Mouse (Mus musculus) neural tube, embryonic 13.5 days (tissue): ENCODE results near the gene Iqsec2. TPM values are rescaled to one million over a fixed set of nuclear protein-coding genes. Genes with fewer than 3 reads are reported as not detected.
A peak's percentile ranks its signal among the peaks of the same experiment; 100 is the strongest.
"Not testable (repeated sequence)": the region's sequence is repeated elsewhere in the genome, so short reads cannot be mapped to it uniquely, and the experiment has no call there.

Experiments used
- ATAC-seq: fragments of 200-750 bp; cut with Nextera tagmentation; 2 replicates; pipeline ENCODE4 v1.8.0; 2017; ENCODE audit warnings: low read depth, mild to moderate bottlenecking, moderate TSS enrichment, moderate library complexity
- H3K27ac ChIP-seq: fragments of 300-500 bp; sonication (generic); replicated peaks from 2 replicates; pipeline ENCODE4 v1.5.1; 2015; ENCODE audit warnings: moderate library complexity, mild to moderate bottlenecking, inconsistent platforms
- H3K27me3 ChIP-seq: fragments of 300-500 bp; sonication (generic); 2 replicates; pipeline ENCODE4 v1.6.1; 2015; ENCODE audit warnings: mild to moderate bottlenecking, inconsistent platforms
- H3K36me3 ChIP-seq: fragments of 300-500 bp; sonication (generic); 2 replicates; pipeline ENCODE4 v1.6.1; 2015; ENCODE audit warnings: mild to moderate bottlenecking, inconsistent platforms
- H3K4me1 ChIP-seq: fragments of 300-500 bp; sonication (generic); replicated peaks from 2 replicates; pipeline ENCODE4 v1.6.1; 2015; ENCODE audit warnings: inconsistent platforms
- H3K4me2 ChIP-seq: fragments of 300-500 bp; sonication (generic); 2 replicates; pipeline ENCODE4 v1.6.1; 2015; ENCODE audit warnings: inconsistent platforms, mild to moderate bottlenecking, moderate library complexity
- H3K4me3 ChIP-seq: fragments of 300-500 bp; sonication (generic); 2 replicates; pipeline ENCODE4 v1.5.1; 2015; ENCODE audit warnings: mild to moderate bottlenecking, inconsistent platforms
- H3K9ac ChIP-seq: fragments of 300-500 bp; sonication (generic); 2 replicates; pipeline ENCODE4 v1.6.1; 2015; ENCODE audit warnings: moderate library complexity, mild to moderate bottlenecking, inconsistent platforms
- H3K9me3 ChIP-seq: fragments of 300-500 bp; sonication (generic); 2 replicates; pipeline ENCODE4 v1.6.1; 2016; ENCODE audit warnings: inconsistent platforms
- WGBS: fragments of 180-500 bp; shearing (Covaris S2); methylation state at CpG from one replicate; pipeline ENCODE4 v1.1.7; 2015; 5-methylcytosine and 5-hydroxymethylcytosine counted together
- polyA plus RNA-seq: library from polyadenylated mRNA; unstranded; fragments of >200 nt; fragmentation: Nextera tagmentation; extraction: Ambion mirVana; gene quantifications from 2 replicates; pipeline ENCODE4 v1.2.1, GENCODE M21; 2015

Gene Iqsec2
- polyA plus RNA-seq, 1 experiment from 2014 or later: 7.4 TPM

GRCm38 (mm10) chrX:152224280-152224679 lies 80.2 kb downstream of the Iqsec2 start:
- Histone ChIP-seq H3K27me3 (peaks cover 92% of the 10 kb centered on the region), H3K4me1 (no peaks in the 10 kb centered on the region), H3K4me2 (no peak overlapping the region), H3K4me3 (no peak overlapping the region), H3K27ac (no peak overlapping the region), H3K9ac (no peak overlapping the region), H3K9me3 (no peaks in the 10 kb centered on the region), H3K36me3 (no peaks in the 10 kb centered on the region)
- 77% methylated on average over 5 of the region's 5 CpGs for WGBS
- no peak for ATAC-seq

- peak; percentile 99 for ATAC-seq
- peaks cover 15% of the 10 kb centered on the region for H3K27me3 ChIP-seq
- peak within 1 kb of the TSS; percentile 81 for H3K27ac ChIP-seq
- peaks cover 12% of the 10 kb centered on the region; the same call in 1 of the 2 replicates for H3K36me3 ChIP-seq
- H3K9me3 ChIP-seq: no peaks in the 10 kb centered on the region
- under 1% methylated on average over 64 of the region's 69 CpGs for WGBS
- peaks cover 26% of the 10 kb centered on the region for H3K4me1 ChIP-seq
- peak within 1 kb of the TSS; percentile 90 for H3K4me3 ChIP-seq
- peak within 1 kb of the TSS; percentile 91 for H3K9ac ChIP-seq
- peak within 1 kb of the TSS; percentile 87 for H3K4me2 ChIP-seq
Measured at GRCm38 (mm10) chrX:152232781-152233763, 89.0 kb downstream of the Iqsec2 start, which contains the start of gene Kdm5c. Gene Kdm5c, plus strand, starts transcription at chrX:152233020.

GRCm38 (mm10) chrX:152234125-152234524 lies 90.1 kb downstream of the Iqsec2 start:
- peak overlapping the region; percentile 90 for H3K4me3 ChIP-seq
- H3K4me1 ChIP-seq: peaks cover 26% of the 10 kb centered on the region
- peaks cover 8% of the 10 kb centered on the region; the same call in 1 of the 2 replicates for H3K27me3 ChIP-seq
- 47% methylated on average over 3 of the region's 3 CpGs for WGBS
- no peak overlapping the region for H3K27ac ChIP-seq
- ATAC-seq: no peak
- H3K4me2 ChIP-seq: peak overlapping the region; percentile 87
- peak overlapping the region; percentile 91 for H3K9ac ChIP-seq
- H3K9me3 ChIP-seq: no peaks in the 10 kb centered on the region
- H3K36me3 ChIP-seq: peaks cover 22% of the 10 kb centered on the region

- peaks cover 37% of the 10 kb centered on the region for H3K36me3 ChIP-seq
- 80% methylated on average over 2 of the region's 2 CpGs for WGBS
- no peaks in the 10 kb centered on the region for H3K9me3 ChIP-seq
- no peak for ATAC-seq
- H3K4me2 ChIP-seq: peak overlapping the region; percentile 87
- 0 out of 2 replicates have a peak overlapping the region, but pooled peaks have one; percentile 90 for H3K4me3 ChIP-seq
- H3K27ac ChIP-seq: no peak overlapping the region
- peaks cover 26% of the 10 kb centered on the region for H3K4me1 ChIP-seq
- no peak overlapping the region for H3K9ac ChIP-seq
- H3K27me3 ChIP-seq: peaks cover 2% of the 10 kb centered on the region; the same call in 1 of the 2 replicates
Measured at GRCm38 (mm10) chrX:152235758-152236157, 91.7 kb downstream of the Iqsec2 start.

GRCm38 (mm10) chrX:152243140-152243539 lies 99.1 kb downstream of the Iqsec2 start:
- not testable (repeated sequence) for H3K27me3 ChIP-seq, H3K9ac ChIP-seq, H3K4me1 ChIP-seq, H3K27ac ChIP-seq, ATAC-seq, H3K4me2 ChIP-seq, H3K9me3 ChIP-seq, H3K4me3 ChIP-seq
- peaks cover 92% of the 10 kb centered on the region for H3K36me3 ChIP-seq
- WGBS: 86% methylated on average over 6 of the region's 6 CpGs

- H3K27me3 ChIP-seq: no peaks in the 10 kb centered on the region
- WGBS: 98% methylated on average over 2 of the region's 2 CpGs
- no peak overlapping the region for H3K9ac ChIP-seq
- peaks cover 93% of the 10 kb centered on the region for H3K36me3 ChIP-seq
- no peak for ATAC-seq
- H3K9me3 ChIP-seq: no peaks in the 10 kb centered on the region
- no peak overlapping the region for H3K4me2 ChIP-seq
- no peak overlapping the region for H3K27ac ChIP-seq
- no peaks in the 10 kb centered on the region for H3K4me1 ChIP-seq
- no peak overlapping the region for H3K4me3 ChIP-seq
Measured at GRCm38 (mm10) chrX:152244492-152245189, 100.6 kb downstream of the Iqsec2 start.

GRCm38 (mm10) chrX:152271189-152271588 lies 127.1 kb downstream of the Iqsec2 start:
- Histone ChIP-seq H3K4me3 (no peak overlapping the region), H3K4me1 (no peaks in the 10 kb centered on the region), H3K4me2 (no peak overlapping the region), H3K27me3 (no peaks in the 10 kb centered on the region), H3K27ac (no peak overlapping the region), H3K36me3 (peaks cover 95% of the 10 kb centered on the region), H3K9me3 (no peaks in the 10 kb centered on the region), H3K9ac (no peak overlapping the region)
- WGBS: 96% methylated on average over 11 of the region's 11 CpGs
- ATAC-seq: no peak

Other genes with a start within 250 kb of the Iqsec2 start
- 137 and 145 TPM in 2 replicates for gene Hsd17b10, start 142.4 kb upstream of the Iqsec2 start, polyA plus RNA-seq
- gene Ribc1, start 128.0 kb upstream of the Iqsec2 start, polyA plus RNA-seq: 1.6 and 2.6 TPM in 2 replicates
- gene Smc1a, start 127.8 kb upstream of the Iqsec2 start, polyA plus RNA-seq: 87.5 and 97.5 TPM in 2 replicates
- 31.8 and 39.9 TPM in 2 replicates for gene Kdm5c, start 88.8 kb downstream of the Iqsec2 start, polyA plus RNA-seq
- 25.1 and 25.3 TPM in 2 replicates for gene Kantr, start 183.2 kb downstream of the Iqsec2 start, polyA plus RNA-seq
- 56.7 and 57.7 TPM in 2 replicates for gene Tspyl2, start 198.2 kb downstream of the Iqsec2 start, polyA plus RNA-seq
- gene Gpr173, start 224.4 kb downstream of the Iqsec2 start, polyA plus RNA-seq: 9.2 and 9.5 TPM in 2 replicates